Mouse (Mus musculus) ES-E14 (cell line): ENCODE data around the gene Pou3f3. TPM values are rescaled to one million over a fixed set of nuclear protein-coding genes. Genes with fewer than 3 reads are reported as not detected.
A peak's percentile ranks its signal among the peaks of the same experiment; 100 is the strongest.

Source experiments
- DNase-seq: peaks from one replicate; pipeline ENCODE4 v3.0.0-alpha.2; 2013; ENCODE audit warnings: low read depth, low spot score
- H3K27ac ChIP-seq: 2 replicates; pipeline ENCODE4 v1.5.1; 2012; ENCODE audit warnings: low read depth, mild to moderate bottlenecking, low read length, moderate library complexity, mixed read lengths; ENCODE audit not compliant: poor library complexity, insufficient read depth, severe bottlenecking
- H3K36me3 ChIP-seq: 2 replicates; pipeline ENCODE4 v1.6.1; 2012; ENCODE audit warnings: mild to moderate bottlenecking, low read length, moderate library complexity, mixed read lengths; ENCODE audit not compliant: control insufficient read depth, poor library complexity, insufficient read depth, severe bottlenecking
- H3K4me1 ChIP-seq, 2 experiments: fragments of 150-350 bp in 1 of 2; sonication (generic) in 1 of 2; 2 replicates each; pipeline ENCODE4 v1.6.1; 2012; ENCODE audit warnings: low read length in 2 of 2, mild to moderate bottlenecking in 1 of 2, mixed read lengths in 1 of 2; ENCODE audit not compliant: control insufficient read depth in 2 of 2, insufficient read depth in 2 of 2, poor library complexity in 1 of 2
- H3K4me3 ChIP-seq, 2 experiments: fragments of 150-350 bp in 1 of 2; sonication (generic) in 1 of 2; 2 replicates each; pipeline ENCODE4 v1.5.1; 2012; ENCODE audit warnings: low read length in 2 of 2, low read depth in 1 of 2, mild to moderate bottlenecking in 1 of 2, mixed read lengths in 1 of 2; ENCODE audit not compliant: insufficient read depth in 1 of 2, poor library complexity in 1 of 2, severe bottlenecking in 1 of 2
- H3K9ac ChIP-seq: 2 replicates; pipeline ENCODE4 v1.6.1; 2012; ENCODE audit warnings: low read depth, mild to moderate bottlenecking, low read length, mixed read lengths; ENCODE audit not compliant: poor library complexity, insufficient read depth, severe bottlenecking
- H3K9me3 ChIP-seq: fragments of 150-350 bp; sonication (generic); 2 replicates; pipeline ENCODE4 v1.6.1; 2012; ENCODE audit warnings: low read depth, mild to moderate bottlenecking, low read length; ENCODE audit not compliant: control insufficient read depth, insufficient read depth
- CHD2 ChIP-seq: IDR thresholded peaks from 2 replicates; pipeline ENCODE4 v1.6.1; 2014; ENCODE audit warnings: mild to moderate bottlenecking, low read depth, low read length, inconsistent platforms
- HCFC1 ChIP-seq: IDR thresholded peaks from 2 replicates; pipeline ENCODE4 v1.6.1; 2012; ENCODE audit warnings: low read length, inconsistent platforms, borderline replicate concordance; ENCODE audit not compliant: insufficient read depth
- MAFK ChIP-seq: IDR thresholded peaks from 2 replicates; pipeline ENCODE4 v1.6.1; 2014; ENCODE audit warnings: mild to moderate bottlenecking, low read depth, low read length, inconsistent platforms; ENCODE audit not compliant: insufficient read depth
- ZC3H11A ChIP-seq: IDR thresholded peaks from 2 replicates; pipeline ENCODE4 v1.6.1; 2012; ENCODE audit warnings: low read depth, mild to moderate bottlenecking, inconsistent platforms, low read length, borderline replicate concordance
- ZNF384 ChIP-seq: IDR thresholded peaks from 2 replicates; pipeline ENCODE4 v1.6.1; 2012; ENCODE audit warnings: low read depth, low read length, inconsistent platforms
- in situ Hi-C, 2 experiments: fragments of 600-800 bp; cut with MboI; formaldehyde crosslinking; loops; one replicate each; pipeline ENCODE4 v1.15.1; 2025; ENCODE audit warnings: low sequenced_read_pairs in 2 of 2, inconsistent platforms in 1 of 2; ENCODE audit not compliant: unreplicated experiment in 2 of 2
- total RNA-seq: library from RNA; depleted of rRNA; stranded (reverse); fragments of 300-350 nt; gene quantifications from 2 replicates; pipeline ENCODE4 v1.2.3, GENCODE M21; 2012

The Pou3f3 gene
- total RNA-seq, 1 experiment: 0.31 TPM

DNA sequence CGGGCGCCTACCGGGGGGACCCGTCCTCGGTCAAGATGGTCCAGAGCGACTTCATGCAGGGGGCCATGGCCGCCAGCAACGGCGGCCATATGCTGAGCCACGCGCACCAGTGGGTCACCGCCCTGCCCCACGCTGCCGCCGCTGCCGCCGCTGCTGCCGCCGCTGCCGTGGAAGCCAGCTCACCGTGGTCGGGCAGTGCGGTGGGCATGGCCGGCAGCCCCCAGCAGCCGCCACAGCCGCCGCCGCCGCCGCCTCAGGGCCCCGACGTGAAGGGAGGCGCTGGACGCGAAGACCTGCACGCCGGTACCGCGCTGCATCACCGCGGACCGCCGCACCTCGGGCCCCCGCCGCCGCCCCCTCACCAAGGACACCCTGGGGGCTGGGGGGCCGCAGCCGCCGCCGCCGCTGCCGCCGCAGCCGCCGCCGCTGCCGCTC lies 1.8 kb downstream of the Pou3f3 start:
- Histone ChIP-seq H3K4me1 (peaks cover 0 to 7% of the 10 kb centered on the region in 2 experiments; a peak in 2 of 4 replicates), H3K9ac (no peak overlapping the region), H3K9me3 (no peaks in the 10 kb centered on the region), H3K4me3 (peak overlapping the region in 1 of 2 experiments; percentile 61; a peak in 2 of 4 replicates), H3K36me3 (no peaks in the 10 kb centered on the region), H3K27ac (no peak overlapping the region)
- TF ChIP-seq ZC3H11A (no peak), ZNF384 (no peak)
- in situ Hi-C loops: no loop called here
- DNase-seq: no peak

DNA sequence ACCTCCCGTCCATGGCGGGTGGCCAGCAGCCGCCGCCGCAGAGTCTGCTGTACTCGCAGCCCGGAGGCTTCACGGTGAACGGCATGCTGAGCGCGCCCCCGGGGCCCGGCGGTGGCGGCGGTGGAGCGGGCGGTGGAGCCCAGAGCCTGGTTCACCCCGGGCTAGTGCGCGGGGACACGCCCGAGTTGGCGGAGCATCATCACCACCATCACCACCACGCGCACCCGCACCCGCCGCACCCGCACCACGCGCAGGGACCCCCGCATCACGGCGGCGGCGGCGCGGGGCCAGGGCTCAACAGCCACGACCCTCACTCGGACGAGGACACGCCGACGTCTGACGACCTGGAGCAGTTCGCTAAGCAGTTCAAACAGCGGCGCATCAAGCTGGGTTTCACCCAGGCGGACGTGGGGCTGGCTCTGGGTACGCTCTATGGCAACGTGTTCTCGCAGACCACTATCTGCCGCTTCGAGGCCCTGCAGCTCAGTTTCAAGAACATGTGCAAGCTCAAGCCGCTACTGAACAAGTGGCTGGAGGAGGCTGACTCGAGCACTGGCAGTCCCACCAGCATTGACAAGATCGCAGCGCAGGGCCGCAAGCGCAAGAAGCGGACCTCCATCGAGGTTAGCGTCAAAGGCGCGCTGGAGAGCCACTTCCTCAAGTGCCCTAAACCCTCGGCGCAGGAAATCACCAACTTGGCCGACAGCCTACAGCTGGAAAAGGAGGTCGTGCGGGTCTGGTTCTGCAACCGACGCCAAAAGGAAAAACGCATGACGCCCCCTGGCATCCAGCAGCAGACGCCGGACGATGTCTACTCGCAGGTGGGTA lies 2.4 kb downstream of the Pou3f3 start:
- no peak for TF ChIP-seq MAFK
- no peak for TF ChIP-seq HCFC1
- no peak for TF ChIP-seq CHD2
- TF ChIP-seq ZNF384: no peak
- no peak for TF ChIP-seq ZC3H11A
- in situ Hi-C loops: no loop called here
- no peaks in the 10 kb centered on the region for H3K9me3 ChIP-seq
- H3K9ac ChIP-seq: no peak overlapping the region
- H3K4me3 ChIP-seq: peak overlapping the region; percentile 6 to 61; a peak in 3 of 4 replicates
- H3K36me3 ChIP-seq: no peaks in the 10 kb centered on the region
- no peak for DNase-seq
- peaks cover 0 to 7% of the 10 kb centered on the region in 2 experiments; a peak in 2 of 4 replicates for H3K4me1 ChIP-seq
- no peak overlapping the region for H3K27ac ChIP-seq

DNA sequence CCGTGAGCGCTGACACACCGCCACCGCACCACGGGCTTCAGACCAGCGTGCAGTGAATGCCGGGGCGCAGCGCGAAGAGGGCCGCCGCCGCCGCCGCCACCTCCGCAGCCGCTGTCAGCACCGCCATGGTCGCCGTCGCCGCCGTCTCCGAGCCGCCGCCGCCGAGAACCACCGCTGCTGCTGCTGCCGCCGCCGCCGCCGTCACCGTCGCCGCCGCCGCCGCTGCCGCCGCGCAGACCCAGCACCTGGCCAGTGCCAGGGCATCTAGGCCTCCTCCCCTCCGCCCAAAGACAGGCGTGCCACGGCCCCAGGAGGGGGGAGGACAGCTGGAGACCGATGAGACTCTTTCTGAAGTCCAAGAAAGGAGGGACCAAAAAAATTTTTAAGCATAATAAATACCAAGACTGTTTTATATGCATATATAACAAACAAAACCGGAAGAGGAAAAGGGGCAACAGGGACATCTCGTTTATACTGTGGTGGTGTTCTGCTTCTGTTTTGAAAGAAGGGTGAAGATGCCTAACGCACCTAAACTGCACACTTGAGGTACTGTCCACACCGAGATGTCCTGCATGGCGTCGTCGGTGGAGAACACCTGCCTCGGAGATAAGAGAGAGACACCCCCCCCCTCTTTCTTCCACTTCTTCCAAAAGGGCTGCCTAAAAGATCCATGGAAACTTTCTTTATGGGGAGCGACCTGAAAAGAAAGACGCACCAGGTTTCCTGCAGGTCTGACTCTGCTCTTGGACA lies 3.2 kb downstream of the Pou3f3 start:
- peak overlapping the region; percentile 6 to 29; a peak in 1 of 4 replicates for H3K4me3 ChIP-seq
- H3K9ac ChIP-seq: no peak overlapping the region
- no peak for TF ChIP-seq CHD2
- no peak for TF ChIP-seq MAFK
- TF ChIP-seq HCFC1: no peak
- no peak for TF ChIP-seq ZC3H11A
- no peak for TF ChIP-seq ZNF384
- in situ Hi-C loops: no loop called here
- no peak overlapping the region for H3K27ac ChIP-seq
- H3K36me3 ChIP-seq: no peaks in the 10 kb centered on the region
- H3K4me1 ChIP-seq: peaks cover 0 to 7% of the 10 kb centered on the region in 2 experiments; a peak in 1 of 4 replicates
- H3K9me3 ChIP-seq: no peaks in the 10 kb centered on the region
- DNase-seq: no peak

DNA sequence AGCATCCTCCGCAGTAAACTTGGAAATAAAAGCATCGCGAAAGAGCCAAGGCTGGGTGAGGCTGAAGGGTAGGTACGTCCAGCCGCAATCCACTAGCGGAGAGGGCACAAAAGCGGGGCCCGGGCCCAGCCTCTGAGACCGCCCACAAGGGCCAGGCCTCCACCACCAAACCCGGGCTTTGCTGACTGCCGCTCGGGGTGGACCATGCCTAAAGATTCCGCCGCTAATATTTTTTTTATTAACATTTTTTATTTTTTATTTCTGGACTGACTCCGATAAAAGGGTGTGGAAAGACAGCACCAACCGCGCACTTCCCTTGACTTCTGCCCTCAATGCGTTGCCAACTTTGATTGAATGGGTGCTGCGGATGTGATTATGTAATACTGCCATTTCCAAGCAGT lies 3.9 kb downstream of the Pou3f3 start:
- H3K27ac ChIP-seq: no peak overlapping the region
- H3K9ac ChIP-seq: no peak overlapping the region
- H3K4me1 ChIP-seq: peaks cover 0 to 8% of the 10 kb centered on the region in 2 experiments; a peak in 1 of 4 replicates
- H3K9me3 ChIP-seq: no peaks in the 10 kb centered on the region
- in situ Hi-C loops: no loop called here
- TF ChIP-seq MAFK: no peak
- no peak overlapping the region for H3K4me3 ChIP-seq
- no peaks in the 10 kb centered on the region for H3K36me3 ChIP-seq
- DNase-seq: no peak
